Mouse (Mus musculus) limb, embryonic 14.5 days (tissue): ENCODE measurements at regions not wholly inside any gene's neighbourhood (a gene's known extent, or its start where the extent isn't known, plus 50 kb on each side); places are given as distances from the start of the nearest gene placed in this dataset.

Experiments
- ATAC-seq: fragments of 200-750 bp; cut with Nextera tagmentation; 2 replicates; pipeline ENCODE4 v1.8.0; 2017; ENCODE audit warnings: low read depth, moderate number of reproducible peaks, moderate TSS enrichment; ENCODE audit not compliant: low FRiP score
- DNase-seq: peaks from one replicate; pipeline ENCODE4 v3.0.0-alpha.2; 2015; ENCODE audit warnings: low spot score
- H3K27ac ChIP-seq: fragments of 300-500 bp; sonication (generic); replicated peaks from 2 replicates; pipeline ENCODE4 v1.5.1; 2014; ENCODE audit warnings: low read depth, mild to moderate bottlenecking, low read length, moderate library complexity, mixed read lengths
- H3K27me3 ChIP-seq: fragments of 300-500 bp; sonication (generic); 2 replicates; pipeline ENCODE4 v1.6.1; 2014; ENCODE audit warnings: low read length, mixed read lengths; ENCODE audit not compliant: control insufficient read depth, insufficient read depth
- H3K36me3 ChIP-seq: fragments of 300-500 bp; sonication (generic); 2 replicates; pipeline ENCODE4 v1.6.1; 2014; ENCODE audit warnings: mild to moderate bottlenecking, low read length, moderate library complexity, mixed read lengths; ENCODE audit not compliant: control insufficient read depth, insufficient read depth
- H3K4me1 ChIP-seq: fragments of 300-500 bp; sonication (generic); 2 replicates; pipeline ENCODE4 v1.6.1; 2014; ENCODE audit warnings: antibody characterized with exemption, low read length, mixed read lengths; ENCODE audit not compliant: control insufficient read depth, insufficient read depth
- H3K4me2 ChIP-seq: fragments of 300-500 bp; sonication (generic); replicated peaks from 2 replicates; pipeline ENCODE4 v1.6.1; 2014; ENCODE audit warnings: low read depth, mild to moderate bottlenecking, low read length, moderate library complexity; ENCODE audit not compliant: severe bottlenecking
- H3K4me3 ChIP-seq: fragments of 300-500 bp; sonication (generic); replicated peaks from 2 replicates; pipeline ENCODE4 v1.5.1; 2014; ENCODE audit warnings: low read length
- H3K9ac ChIP-seq: fragments of 300-500 bp; sonication (generic); 2 replicates; pipeline ENCODE4 v1.6.1; 2014; ENCODE audit warnings: mild to moderate bottlenecking, low read depth, low read length, moderate library complexity; ENCODE audit not compliant: severe bottlenecking
- H3K9me3 ChIP-seq: fragments of 300-500 bp; sonication (generic); 2 replicates; pipeline ENCODE4 v1.6.1; 2016; ENCODE audit warnings: low read length; ENCODE audit not compliant: control insufficient read depth
- POLR2A ChIP-seq: fragments of 200-500 bp; IDR thresholded peaks from 2 replicates; pipeline ENCODE4 v1.8.0; 2012; ENCODE audit warnings: inconsistent platforms, mild to moderate bottlenecking, moderate library complexity, borderline replicate concordance; ENCODE audit not compliant: insufficient read depth, insufficient read length; ENCODE audit errors: extremely low read depth
- WGBS: fragments of 180-500 bp; shearing (Covaris S2); extraction: QIAGEN DNeasy Blood & Tissue Kit; methylation state at CpG from one replicate; pipeline ENCODE4 v1.1.7; 2014; 5-methylcytosine and 5-hydroxymethylcytosine counted together

GRCm38 (mm10) chr15:5676704-5677103 lies 432.7 kb upstream of the Ptger4 start:
- H3K27me3 ChIP-seq, result no peaks in the 10 kb centered on the region
- TF ChIP-seq POLR2A, result no peak
- no peak overlapping the region for H3K4me2 ChIP-seq
- ATAC-seq, result no peak
- WGBS, result 69% methylated on average over 3 of the region's 3 CpGs
- H3K4me1 ChIP-seq, result no peaks in the 10 kb centered on the region
- no peak overlapping the region for H3K4me3 ChIP-seq
- H3K27ac ChIP-seq, result no peak overlapping the region
- H3K9ac ChIP-seq, result no peak overlapping the region
- no peak for DNase-seq
- no peaks in the 10 kb centered on the region for H3K36me3 ChIP-seq
- no peaks in the 10 kb centered on the region for H3K9me3 ChIP-seq

- Histone ChIP-seq H3K4me2 (no peak overlapping the region), H3K4me3 (no peak overlapping the region), H3K27ac (no peak overlapping the region), H3K27me3 (no peaks in the 10 kb centered on the region), H3K36me3 (no peaks in the 10 kb centered on the region), H3K4me1 (no peaks in the 10 kb centered on the region), H3K9ac (no peak overlapping the region), H3K9me3 (no peaks in the 10 kb centered on the region)
- WGBS, result 98% methylated on average over 1 of the region's 1 CpGs
- no peak for TF ChIP-seq POLR2A
- no peak for DNase-seq
- no peak for ATAC-seq
Observed at GRCm38 (mm10) chr15:5693810-5694209, 449.8 kb upstream of the Ptger4 start.

- Histone ChIP-seq H3K36me3 (no peaks in the 10 kb centered on the region), H3K4me3 (no peak overlapping the region), H3K9me3 (no peaks in the 10 kb centered on the region), H3K27ac (no peak overlapping the region), H3K9ac (no peak overlapping the region), H3K4me1 (no peaks in the 10 kb centered on the region), H3K4me2 (no peak overlapping the region), H3K27me3 (no peaks in the 10 kb centered on the region)
- ATAC-seq (no peak), DNase-seq (no peak)
- WGBS, result 73% methylated on average over 3 of the region's 3 CpGs
- no peak for TF ChIP-seq POLR2A
Observed at GRCm38 (mm10) chr15:5695015-5695414, 451.0 kb upstream of the Ptger4 start.

- no peak overlapping the region for H3K4me2 ChIP-seq
- DNase-seq (no peak), ATAC-seq (no peak)
- no peak overlapping the region for H3K9ac ChIP-seq
- H3K27me3 ChIP-seq, result no peaks in the 10 kb centered on the region
- no peak overlapping the region for H3K4me3 ChIP-seq
- WGBS, result 92% methylated on average over 5 of the region's 5 CpGs
- no peaks in the 10 kb centered on the region for H3K4me1 ChIP-seq
- H3K36me3 ChIP-seq, result no peaks in the 10 kb centered on the region
- no peak for TF ChIP-seq POLR2A
- H3K27ac ChIP-seq, result no peak overlapping the region
- H3K9me3 ChIP-seq, result no peaks in the 10 kb centered on the region
Observed at GRCm38 (mm10) chr15:5708454-5708853, 464.5 kb upstream of the Ptger4 start.

- no peaks in the 10 kb centered on the region for H3K4me1 ChIP-seq
- ATAC-seq (no peak), DNase-seq (no peak)
- H3K4me3 ChIP-seq, result no peak overlapping the region
- H3K36me3 ChIP-seq, result no peaks in the 10 kb centered on the region
- no peaks in the 10 kb centered on the region for H3K9me3 ChIP-seq
- no peak overlapping the region for H3K9ac ChIP-seq
- H3K27ac ChIP-seq, result no peak overlapping the region
- TF ChIP-seq POLR2A, result no peak
- no peaks in the 10 kb centered on the region for H3K27me3 ChIP-seq
- H3K4me2 ChIP-seq, result no peak overlapping the region
- 5% methylated on average over 1 of the region's 1 CpGs for WGBS
Observed at GRCm38 (mm10) chr15:5740658-5741057, 496.7 kb upstream of the Ptger4 start.

GRCm38 (mm10) chr15:5743893-5744292 lies 499.9 kb upstream of the Ptger4 start:
- H3K4me1 ChIP-seq, result no peaks in the 10 kb centered on the region
- no peak overlapping the region for H3K4me3 ChIP-seq
- no peak overlapping the region for H3K27ac ChIP-seq
- no peaks in the 10 kb centered on the region for H3K9me3 ChIP-seq
- H3K4me2 ChIP-seq, result no peak overlapping the region
- no peak for ATAC-seq
- DNase-seq, result no peak
- H3K27me3 ChIP-seq, result no peaks in the 10 kb centered on the region
- H3K36me3 ChIP-seq, result no peaks in the 10 kb centered on the region
- TF ChIP-seq POLR2A, result no peak
- WGBS, result 86% methylated on average over 5 of the region's 5 CpGs
- H3K9ac ChIP-seq, result no peak overlapping the region
